Mouse (Mus musculus) erythroblast, embryonic 14.5 days (primary cell): ENCODE measurements around the gene Hoxb3.

Experiments
- GATA1 ChIP-seq: IDR thresholded peaks from 2 replicates; pipeline ENCODE4 v1.6.1; 2012; ENCODE audit warnings: low read length, inconsistent platforms, mixed read lengths
- TAL1 ChIP-seq: IDR thresholded peaks from 3 replicates; pipeline ENCODE4 v1.6.1; 2012; ENCODE audit warnings: low read length, inconsistent platforms, mixed read lengths

DNA sequence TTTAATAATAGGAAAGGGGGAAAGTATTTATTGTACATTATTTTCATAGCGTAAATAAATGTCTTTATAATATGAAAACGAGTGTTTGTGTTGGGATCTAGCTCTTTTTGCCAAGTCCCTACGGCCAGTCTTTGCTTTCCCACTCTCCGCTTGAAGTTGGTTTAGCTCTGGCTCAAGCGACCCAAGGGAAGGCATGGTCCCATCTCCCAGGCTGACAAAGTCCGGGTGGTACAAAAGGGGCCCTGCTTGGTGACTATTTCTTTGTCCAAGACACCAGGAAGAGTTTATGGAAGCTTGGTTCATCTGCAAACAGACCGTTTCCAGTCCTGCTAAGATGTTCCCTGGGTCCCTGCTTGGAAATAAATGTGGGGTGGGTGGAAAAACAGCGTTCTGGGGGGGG, 30.8 kb downstream of the Hoxb3 start:
- TF ChIP-seq TAL1 (no peak), GATA1 (no peak)
